Mouse (Mus musculus) intestine, embryonic 14.5 days (tissue): ENCODE results near the gene Slc2a12. TPM values are rescaled to one million over a fixed set of nuclear protein-coding genes. Genes with fewer than 3 reads are reported as not detected.

Experiments used
- ATAC-seq: fragments of 200-750 bp; cut with Nextera tagmentation; replicated peaks from 2 replicates; pipeline ENCODE4 v1.8.0; 2017; ENCODE audit warnings: low read depth, moderate number of reproducible peaks, moderate TSS enrichment, moderate library complexity; ENCODE audit not compliant: low FRiP score, low TSS enrichment
- DNase-seq: peaks from one replicate; pipeline ENCODE4 v3.0.0-alpha.2; 2018; ENCODE audit warnings: low spot score
- H3K27ac ChIP-seq: fragments of 300-500 bp; sonication (generic); 2 replicates; pipeline ENCODE4 v1.5.1; 2014; ENCODE audit warnings: low read depth, mild to moderate bottlenecking, control low read depth
- H3K27me3 ChIP-seq: fragments of 300-500 bp; sonication (generic); replicated peaks from 2 replicates; pipeline ENCODE4 v1.6.1; 2014; ENCODE audit warnings: low read length, control low read depth; ENCODE audit not compliant: control insufficient read depth, insufficient read depth
- H3K36me3 ChIP-seq: fragments of 300-500 bp; sonication (generic); 2 replicates; pipeline ENCODE4 v1.6.1; 2014; ENCODE audit warnings: low read length, control low read depth; ENCODE audit not compliant: control insufficient read depth, insufficient read depth
- H3K4me1 ChIP-seq: fragments of 300-500 bp; sonication (generic); replicated peaks from 2 replicates; pipeline ENCODE4 v1.6.1; 2014; ENCODE audit warnings: low read length, control low read depth, mixed read lengths; ENCODE audit not compliant: control insufficient read depth, insufficient read depth
- H3K4me2 ChIP-seq: fragments of 300-500 bp; sonication (generic); 2 replicates; pipeline ENCODE4 v1.6.1; 2014; ENCODE audit warnings: low read length
- H3K4me3 ChIP-seq: fragments of 300-500 bp; sonication (generic); 2 replicates; pipeline ENCODE4 v1.5.1; 2014; ENCODE audit warnings: low read depth, low read length, control low read depth, mixed read lengths
- H3K9ac ChIP-seq: fragments of 300-500 bp; sonication (generic); 2 replicates; pipeline ENCODE4 v1.6.1; 2014; ENCODE audit warnings: mild to moderate bottlenecking, low read length
- H3K9me3 ChIP-seq: fragments of 300-500 bp; sonication (generic); 2 replicates; pipeline ENCODE4 v1.6.1; 2016; ENCODE audit warnings: low read length, control low read depth; ENCODE audit not compliant: control insufficient read depth
- WGBS: fragments of 180-500 bp; shearing (Covaris S2); extraction: QIAGEN DNeasy Blood & Tissue Kit; methylation state at CpG from one replicate; pipeline ENCODE4 v1.1.7; 2014; 5-methylcytosine and 5-hydroxymethylcytosine counted together
- polyA plus RNA-seq: library from polyadenylated mRNA; unstranded; fragments of >200 nt; fragmentation: Nextera tagmentation; extraction: Ambion mirVana; gene quantifications from 2 replicates; pipeline ENCODE4 v1.2.1, GENCODE M21; 2014

Slc2a12 gene
- polyA plus RNA-seq, 1 experiment from 2014 or later: 0.53 TPM

- Histone ChIP-seq H3K27ac (no peak overlapping the region), H3K4me1 (no peaks in the 10 kb centered on the region), H3K9ac (no peak overlapping the region), H3K27me3 (no peaks in the 10 kb centered on the region), H3K4me2 (no peak overlapping the region), H3K36me3 (no peaks in the 10 kb centered on the region), H3K4me3 (no peak overlapping the region), H3K9me3 (peaks cover 3% of the 10 kb centered on the region; the same call in 1 of the 2 replicates)
- ATAC-seq (no peak), DNase-seq (no peak)
- WGBS: 40% methylated on average over 10 of the region's 10 CpGs
Measured at GRCm38 (mm10) chr10:22615309-22615708, 29.5 kb upstream of the Slc2a12 start.

DNA sequence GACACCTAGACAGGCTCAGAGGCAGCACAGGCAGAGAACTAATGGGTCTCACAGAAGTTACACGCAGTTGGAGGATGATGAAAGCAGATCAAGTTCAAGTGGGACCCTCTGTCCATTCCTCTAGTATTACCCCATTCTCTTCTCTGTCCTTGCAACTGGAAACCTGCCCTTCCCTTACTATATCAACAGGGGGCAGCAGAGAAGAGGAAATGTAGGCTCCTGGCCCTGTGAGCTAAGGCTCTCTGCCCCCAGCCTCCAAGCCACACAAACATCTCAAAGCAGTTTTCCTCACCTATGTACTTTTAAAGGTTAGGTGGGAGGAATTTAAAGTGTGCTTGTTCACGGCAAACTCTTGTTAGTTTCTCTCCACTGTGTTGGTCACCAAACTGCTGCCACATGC is 26.0 kb upstream of the Slc2a12 start:
- ATAC-seq (no peak), DNase-seq (no peak)
- WGBS: 66% methylated on average over 2 of the region's 2 CpGs
- no peak overlapping the region for H3K9ac ChIP-seq
- H3K4me1 ChIP-seq: no peaks in the 10 kb centered on the region
- peaks cover 3% of the 10 kb centered on the region; the same call in 1 of the 2 replicates for H3K9me3 ChIP-seq
- no peak overlapping the region for H3K4me2 ChIP-seq
- H3K27me3 ChIP-seq: no peaks in the 10 kb centered on the region
- no peaks in the 10 kb centered on the region for H3K36me3 ChIP-seq
- no peak overlapping the region for H3K4me3 ChIP-seq
- H3K27ac ChIP-seq: no peak overlapping the region

GRCm38 (mm10) chr10:22628832-22629231 is 16.0 kb upstream of the Slc2a12 start:
- Histone ChIP-seq H3K36me3 (no peaks in the 10 kb centered on the region), H3K4me3 (no peak overlapping the region), H3K27ac (no peak overlapping the region), H3K4me1 (no peaks in the 10 kb centered on the region), H3K9ac (no peak overlapping the region), H3K9me3 (no peaks in the 10 kb centered on the region), H3K27me3 (no peaks in the 10 kb centered on the region), H3K4me2 (no peak overlapping the region)
- no peak for ATAC-seq
- 90% methylated on average over 1 of the region's 1 CpGs for WGBS
- DNase-seq: no peak

DNA sequence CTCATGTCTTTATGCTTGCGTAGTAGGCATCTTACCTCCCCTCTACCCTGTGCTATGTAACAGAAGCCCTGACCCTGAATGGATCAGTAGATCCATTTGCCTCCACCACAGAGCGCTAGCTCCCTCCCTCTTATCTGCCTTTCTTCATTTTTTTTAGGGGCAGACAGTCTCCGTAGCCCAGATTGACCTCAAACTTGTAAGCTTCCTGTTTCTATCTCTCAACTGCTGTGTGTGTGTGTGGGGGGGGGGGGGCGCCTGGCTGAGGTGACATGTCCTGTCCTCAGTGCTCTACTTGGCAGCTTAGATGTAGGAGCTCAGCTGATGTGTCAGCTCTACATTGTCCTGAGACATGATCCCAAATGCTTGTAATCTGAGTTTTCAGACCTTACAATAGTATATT is 13.7 kb upstream of the Slc2a12 start:
- H3K4me1 ChIP-seq: no peaks in the 10 kb centered on the region
- ATAC-seq (no peak), DNase-seq (no peak)
- no peak overlapping the region for H3K4me2 ChIP-seq
- H3K36me3 ChIP-seq: no peaks in the 10 kb centered on the region
- no peaks in the 10 kb centered on the region for H3K9me3 ChIP-seq
- H3K9ac ChIP-seq: no peak overlapping the region
- no peak overlapping the region for H3K27ac ChIP-seq
- no peak overlapping the region for H3K4me3 ChIP-seq
- no peaks in the 10 kb centered on the region for H3K27me3 ChIP-seq
- 51% methylated on average over 4 of the region's 4 CpGs for WGBS

DNA sequence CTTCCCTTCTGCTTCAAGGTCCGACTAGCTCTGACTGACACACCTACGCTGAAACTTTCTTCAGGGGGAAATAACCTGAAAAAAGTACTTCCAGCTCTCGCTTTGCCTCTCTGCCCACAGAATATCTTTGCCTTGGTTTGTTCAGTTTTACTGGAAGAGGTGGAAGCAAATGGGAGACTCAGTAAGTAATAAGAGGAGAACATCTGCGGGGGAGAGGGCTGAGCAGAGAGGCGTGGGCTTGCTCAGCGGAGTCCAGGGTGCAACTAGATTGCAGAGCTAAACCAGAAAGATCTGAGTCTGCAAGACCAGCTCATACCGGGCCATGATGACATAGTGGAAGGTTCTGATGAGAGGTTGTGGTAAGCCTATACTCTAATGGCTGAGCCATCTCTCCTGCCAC is 13.3 kb upstream of the Slc2a12 start:
- Histone ChIP-seq H3K27ac (no peak overlapping the region), H3K4me1 (no peaks in the 10 kb centered on the region), H3K4me2 (no peak overlapping the region), H3K4me3 (no peak overlapping the region), H3K27me3 (no peaks in the 10 kb centered on the region), H3K9ac (no peak overlapping the region), H3K9me3 (no peaks in the 10 kb centered on the region), H3K36me3 (no peaks in the 10 kb centered on the region)
- ATAC-seq: no peak
- 77% methylated on average over 7 of the region's 7 CpGs for WGBS
- peak; percentile 43 for DNase-seq

- H3K9ac ChIP-seq: no peak overlapping the region
Measured at GRCm38 (mm10) chr10:22631956-22632355, 12.9 kb upstream of the Slc2a12 start.

DNA sequence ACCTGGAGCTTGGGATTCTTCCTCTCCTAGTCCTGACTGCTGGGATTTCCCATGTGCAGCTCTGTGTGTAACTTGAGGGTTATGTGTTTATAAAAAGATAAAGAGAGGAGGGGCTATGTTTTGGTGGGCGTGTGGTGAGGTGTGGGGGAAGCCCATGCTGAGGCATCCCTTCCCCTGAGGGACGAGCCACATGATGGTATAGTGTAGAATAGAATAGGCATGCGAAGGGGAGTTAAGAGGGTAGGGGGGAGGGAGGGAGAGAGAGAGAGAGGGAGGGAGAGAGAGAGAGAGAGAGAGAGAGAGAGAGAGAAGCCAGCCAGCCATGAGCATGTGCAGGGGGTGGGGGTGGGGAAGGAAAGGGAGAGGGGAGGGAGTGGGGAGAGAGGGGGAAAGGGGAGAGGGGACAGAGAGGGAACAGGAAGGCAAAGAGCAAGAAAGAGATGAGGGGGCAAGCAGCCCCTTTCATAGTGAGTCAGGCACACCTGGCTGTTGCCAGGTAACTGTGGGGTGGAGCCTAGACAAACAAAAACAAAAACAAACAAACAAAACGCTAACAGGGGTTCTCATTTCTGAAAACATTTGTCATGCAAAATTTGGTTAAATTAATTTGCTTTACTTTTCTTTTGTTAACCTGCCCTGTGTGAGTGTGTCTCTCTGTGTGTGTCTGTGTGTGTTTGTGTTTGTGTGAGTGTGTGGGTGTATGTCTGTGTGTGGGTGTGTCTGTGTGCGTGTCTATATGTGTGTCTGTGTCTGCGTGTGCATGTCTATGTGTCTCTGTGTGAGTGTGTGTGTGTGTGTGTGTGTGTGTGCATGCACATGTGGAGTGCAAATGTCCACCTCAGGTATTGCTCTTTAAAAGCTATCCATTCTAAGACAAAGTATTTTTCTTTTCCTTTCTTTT is 11.2 kb upstream of the Slc2a12 start:
- no peaks in the 10 kb centered on the region for H3K27me3 ChIP-seq
- no peak for ATAC-seq
- no peak overlapping the region for H3K9ac ChIP-seq
- H3K36me3 ChIP-seq: no peaks in the 10 kb centered on the region
- peak; percentile 42 for DNase-seq
- 42% methylated on average over 6 of the region's 6 CpGs for WGBS
- no peak overlapping the region for H3K27ac ChIP-seq
- no peak overlapping the region for H3K4me3 ChIP-seq
- H3K4me1 ChIP-seq: no peaks in the 10 kb centered on the region
- no peaks in the 10 kb centered on the region for H3K9me3 ChIP-seq
- no peak overlapping the region for H3K4me2 ChIP-seq

More at GRCm38 (mm10) chr10:22631956-22632355, 12.9 kb upstream of the Slc2a12 start:
- Histone ChIP-seq H3K4me3 (no peak overlapping the region), H3K27ac (no peak overlapping the region), H3K4me1 (no peaks in the 10 kb centered on the region), H3K4me2 (no peak overlapping the region), H3K27me3 (no peaks in the 10 kb centered on the region), H3K9me3 (no peaks in the 10 kb centered on the region), H3K36me3 (no peaks in the 10 kb centered on the region)
- 75% methylated on average over 4 of the region's 4 CpGs for WGBS
- DNase-seq (peak; percentile 49), ATAC-seq (no peak)

GRCm38 (mm10) chr10:22637241-22637640 is 7.6 kb upstream of the Slc2a12 start:
- ATAC-seq (no peak), DNase-seq (peak; percentile 43)
- Histone ChIP-seq H3K4me3 (no peak overlapping the region), H3K4me2 (no peak overlapping the region), H3K36me3 (no peaks in the 10 kb centered on the region), H3K4me1 (no peaks in the 10 kb centered on the region), H3K27me3 (no peaks in the 10 kb centered on the region), H3K9ac (no peak overlapping the region), H3K27ac (no peak overlapping the region), H3K9me3 (no peaks in the 10 kb centered on the region)
- 41% methylated on average over 3 of the region's 3 CpGs for WGBS

GRCm38 (mm10) chr10:22644171-22644570 is 640 bp upstream of the Slc2a12 start:
- no peak for ATAC-seq
- no peak overlapping the region for H3K4me3 ChIP-seq
- H3K4me1 ChIP-seq: no peaks in the 10 kb centered on the region
- WGBS: 59% methylated on average over 9 of the region's 9 CpGs
- DNase-seq: peak; percentile 49
- H3K27ac ChIP-seq: no peak overlapping the region
- no peaks in the 10 kb centered on the region for H3K27me3 ChIP-seq
- H3K9me3 ChIP-seq: no peaks in the 10 kb centered on the region
- H3K36me3 ChIP-seq: no peaks in the 10 kb centered on the region
- no peak overlapping the region for H3K9ac ChIP-seq
- H3K4me2 ChIP-seq: no peak overlapping the region
